Mouse (Mus musculus) neural tube, embryonic 15.5 days (tissue): ENCODE measurements around the gene Rgl1. TPM values are rescaled to one million over a fixed set of nuclear protein-coding genes. Genes with fewer than 3 reads are reported as not detected.

Experiments used
- polyA plus RNA-seq: library from polyadenylated mRNA; unstranded; fragments of >200 nt; fragmentation: Nextera tagmentation; extraction: Ambion mirVana; gene quantifications from 2 replicates; pipeline ENCODE4 v1.2.1, GENCODE M21; 2015

Rgl1 gene
- polyA plus RNA-seq, 1 experiment from 2014 or later, result 18.8 TPM

Other genes starting within 250 kb of the Rgl1 start
- gene Apobec4, start 15.8 kb downstream of the Rgl1 start, polyA plus RNA-seq, result 0.09 TPM in 1 of 2 replicates, not detected in the other
- 248 and 252 TPM in 2 replicates for gene Arpc5, start 191 bp upstream of the Rgl1 start, polyA plus RNA-seq
- 3.4 and 6.2 TPM in 2 replicates for gene Ncf2, start 33.8 kb upstream of the Rgl1 start, polyA plus RNA-seq
- 29.4 and 32.6 TPM in 2 replicates for gene Smg7, start 136.3 kb upstream of the Rgl1 start, polyA plus RNA-seq
- 64.3 and 75.1 TPM in 2 replicates for gene Nmnat2, start 188.6 kb upstream of the Rgl1 start, polyA plus RNA-seq